Comparison of ENCODE assay signal across 24 mouse cellular contexts in genomic region chr15:13008803-13009202, GRCm38 (mm10).
"Had no signal": no experiment of that assay in that cellular context is flagged by ENCODE, and none has a peak within 500 bp of the region (broad histone marks: within the 10 kb centered on the region; RNA-seq: fewer than 3 reads in every experiment).

No protein-coding gene starts in this region.

- H3K27ac ChIP-seq: gastrocnemius, adult 2 months; heart, embryonic 10.5 days; hindbrain, embryonic 10.5 days; hindbrain, embryonic 12.5 days; hindbrain, embryonic 15.5 days; intestine, embryonic 15.5 days; layer of hippocampus, adult 2 months; left cerebral cortex, adult 2 months; limb, embryonic 10.5 days; limb, embryonic 12.5 days had no signal

- DNase-seq: gastrocnemius, adult 2 months; gastrocnemius, postnatal 10 days; gastrocnemius, postnatal 25 days; heart, adult 18-20 months; heart, postnatal 10 days; heart, postnatal 4 days; kidney, adult 18-20 months; kidney, adult 8-10 months; kidney, postnatal 10 days; kidney, postnatal 25 days; kidney, postnatal 4 days; liver had no signal

- ATAC-seq: inflammation-experienced regulatory T-cells, adult 6 months; intestine, embryonic 15.5 days; intestine, postnatal 0 days had no signal

- H3K36me3 ChIP-seq: heart, embryonic 10.5 days; heart, embryonic 12.5 days; hindbrain, embryonic 10.5 days; hindbrain, embryonic 12.5 days; hindbrain, embryonic 15.5 days; intestine, embryonic 15.5 days; limb, embryonic 10.5 days; limb, embryonic 12.5 days had no signal

- H3K4me1 ChIP-seq: heart, embryonic 10.5 days; heart, embryonic 12.5 days; hindbrain, embryonic 10.5 days; hindbrain, embryonic 12.5 days; hindbrain, embryonic 15.5 days; intestine, embryonic 15.5 days; limb, embryonic 10.5 days; limb, embryonic 12.5 days had no signal

- H3K9ac ChIP-seq: heart, embryonic 12.5 days; hindbrain, embryonic 12.5 days; hindbrain, embryonic 15.5 days; intestine, embryonic 15.5 days; limb, embryonic 12.5 days had no signal

- H3K4me2 ChIP-seq: heart, embryonic 12.5 days; hindbrain, embryonic 12.5 days; hindbrain, embryonic 15.5 days; intestine, embryonic 15.5 days; limb, embryonic 12.5 days had no signal

- H3K4me3 ChIP-seq: gastrocnemius, adult 2 months; heart, embryonic 10.5 days; heart, embryonic 12.5 days; hindbrain, embryonic 10.5 days; hindbrain, embryonic 12.5 days; hindbrain, embryonic 15.5 days; intestine, embryonic 15.5 days; layer of hippocampus, adult 2 months; left cerebral cortex, adult 2 months; limb, embryonic 10.5 days; limb, embryonic 12.5 days had no signal

- H3K9me3 ChIP-seq: heart, embryonic 10.5 days; hindbrain, embryonic 12.5 days; hindbrain, embryonic 15.5 days; intestine, embryonic 15.5 days; limb, embryonic 10.5 days had no signal

- H3K27me3 ChIP-seq: heart, embryonic 12.5 days; hindbrain, embryonic 12.5 days; hindbrain, embryonic 15.5 days; intestine, embryonic 15.5 days; limb, embryonic 12.5 days had no signal
